Mouse (Mus musculus): ENCODE data around the gene Limch1. TPM values are rescaled to one million over a fixed set of nuclear protein-coding genes. Genes with fewer than 3 reads are reported as not detected.
A peak's percentile ranks its signal among the peaks of the same experiment; 100 is the strongest.

The Limch1 gene
- polyA plus RNA-seq, 1 experiment from 2014 or later = 13.0 TPM

DNA sequence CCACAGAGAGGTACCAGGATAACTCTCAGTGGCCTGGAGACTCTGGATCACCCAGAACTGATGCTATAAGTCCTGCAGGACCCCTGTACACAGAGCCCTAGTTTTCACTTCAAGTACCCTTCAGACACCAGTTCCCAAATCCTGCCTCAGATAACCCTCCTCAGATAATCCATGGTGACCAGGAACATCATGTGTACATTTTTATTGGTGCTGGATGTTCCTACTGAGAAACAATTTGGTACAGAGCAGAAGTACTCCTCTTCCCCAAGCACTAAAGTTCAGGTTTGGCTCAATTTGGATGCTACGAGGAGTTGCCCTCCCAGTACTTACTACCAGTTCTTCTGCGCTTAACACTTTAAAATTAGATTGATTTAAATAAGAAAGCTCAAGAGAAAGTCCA, 348.4 kb downstream of the Limch1 start:
- ATAC-seq (ENCODE audit: insufficient read depth, low FRiP score) = no peak
- H3K4me1 ChIP-seq (ENCODE audit: control insufficient read depth, insufficient read depth, low read length) = peaks cover 2% of the 10 kb centered on the region; the same call in 1 of the 2 replicates
- no peak overlapping the region; the same call in 1 of the 2 replicates for H3K4me3 ChIP-seq (replicated peaks; ENCODE audit: low read length)
- H3K27me3 ChIP-seq (ENCODE audit: control insufficient read depth, insufficient read depth, low read length) = peaks cover 77% of the 10 kb centered on the region
- no peaks in the 10 kb centered on the region for H3K36me3 ChIP-seq (ENCODE audit: control insufficient read depth, insufficient read depth, low read length)
- no peak overlapping the region for H3K4me2 ChIP-seq (ENCODE audit: low read depth, low read length)
- WGBS = 16% methylated on average over 2 of the region's 2 CpGs
- no peaks in the 10 kb centered on the region for H3K9me3 ChIP-seq (replicated peaks; ENCODE audit: control insufficient read depth, low read length)
- H3K9ac ChIP-seq (ENCODE audit: low read length) = no peak overlapping the region
- no peak overlapping the region for H3K27ac ChIP-seq (ENCODE audit: low read length)

DNA sequence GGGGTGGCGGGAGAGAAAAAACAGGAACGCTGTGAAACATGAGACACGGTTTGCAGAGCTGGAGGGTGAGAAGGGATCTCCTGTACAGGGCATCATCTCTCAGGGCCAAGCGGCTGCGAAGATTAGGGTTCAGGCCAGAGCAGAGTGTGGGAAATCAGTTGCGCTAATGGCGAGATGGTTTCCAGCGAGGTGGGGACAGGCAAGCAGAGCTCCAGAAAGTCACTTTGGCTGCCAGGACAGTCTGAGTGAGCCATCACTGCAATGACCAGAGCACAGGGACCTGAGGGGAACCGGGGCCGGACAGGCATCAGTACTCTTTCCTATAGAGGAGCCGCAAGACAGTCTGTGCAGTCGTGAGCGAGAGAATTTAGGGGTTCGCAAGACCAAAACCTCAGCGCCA, 349.5 kb downstream of the Limch1 start:
- ATAC-seq (ENCODE audit: insufficient read depth, low FRiP score) = no peak
- WGBS = 3% methylated on average over 15 of the region's 15 CpGs

DNA sequence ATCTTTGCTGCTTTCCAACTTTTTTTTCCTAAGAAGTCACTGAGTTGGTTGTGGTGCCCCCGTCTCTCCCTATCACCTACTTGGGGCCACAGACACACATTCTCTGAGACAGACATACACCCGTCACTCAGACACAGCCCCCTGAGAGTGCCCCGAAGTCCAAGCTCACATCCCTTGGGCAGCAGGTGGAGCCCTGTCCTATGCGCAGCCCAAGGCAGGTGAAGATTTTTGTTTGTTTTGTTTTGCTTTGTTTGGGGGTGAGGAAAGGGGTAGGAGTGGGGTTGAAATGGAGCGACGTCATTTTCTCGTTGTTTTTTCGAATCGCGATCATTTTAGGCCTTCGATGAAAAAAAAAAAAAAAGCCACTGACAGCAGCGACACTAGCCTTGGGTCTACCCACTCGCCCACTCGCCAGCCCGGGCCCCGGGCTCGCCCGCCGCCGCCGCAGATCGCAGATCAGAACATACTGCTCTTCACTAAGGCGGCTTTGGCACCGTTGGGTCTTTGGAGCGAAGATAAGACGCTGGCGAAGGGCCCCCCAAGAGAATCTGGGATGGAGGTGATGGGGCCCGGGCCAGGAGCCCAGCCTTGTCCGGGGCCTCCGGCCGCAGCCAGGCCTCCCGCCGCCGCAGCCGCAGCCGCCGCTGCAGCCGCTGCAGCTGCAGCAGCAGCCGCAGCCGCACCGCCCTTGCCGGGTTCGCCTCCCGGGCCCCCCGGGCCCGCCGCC, 350.2 kb downstream of the Limch1 start:
- H3K9me3 ChIP-seq (replicated peaks; ENCODE audit: control insufficient read depth, low read length) = no peaks in the 10 kb centered on the region
- H3K4me3 ChIP-seq (replicated peaks; ENCODE audit: low read length) = peak overlapping the region; percentile 39
- under 1% methylated on average over 47 of the region's 47 CpGs for WGBS
- no peaks in the 10 kb centered on the region for H3K36me3 ChIP-seq (ENCODE audit: control insufficient read depth, insufficient read depth, low read length)
- peak overlapping the region; percentile 35 for H3K9ac ChIP-seq (ENCODE audit: low read length)
- peak overlapping the region; percentile 46 for H3K4me2 ChIP-seq (ENCODE audit: low read depth, low read length)
- H3K4me1 ChIP-seq (ENCODE audit: control insufficient read depth, insufficient read depth, low read length) = peaks cover 2% of the 10 kb centered on the region; the same call in 1 of the 2 replicates
- H3K27ac ChIP-seq (ENCODE audit: low read length) = peak overlapping the region; percentile 46; the same call in 1 of the 2 replicates
- no peak for ATAC-seq (ENCODE audit: insufficient read depth, low FRiP score)
- peaks cover 84% of the 10 kb centered on the region for H3K27me3 ChIP-seq (ENCODE audit: control insufficient read depth, insufficient read depth, low read length)

More for the DNA sequence above, 349.5 kb downstream of the Limch1 start:
- H3K4me1 ChIP-seq (ENCODE audit: control insufficient read depth, insufficient read depth, low read length) = peaks cover 2% of the 10 kb centered on the region; the same call in 1 of the 2 replicates
- no peak overlapping the region for H3K9ac ChIP-seq (ENCODE audit: low read length)
- no peaks in the 10 kb centered on the region for H3K36me3 ChIP-seq (ENCODE audit: control insufficient read depth, insufficient read depth, low read length)
- peaks cover 84% of the 10 kb centered on the region for H3K27me3 ChIP-seq (ENCODE audit: control insufficient read depth, insufficient read depth, low read length)
- no peak overlapping the region for H3K4me2 ChIP-seq (ENCODE audit: low read depth, low read length)
- H3K9me3 ChIP-seq (replicated peaks; ENCODE audit: control insufficient read depth, low read length) = no peaks in the 10 kb centered on the region
- H3K4me3 ChIP-seq (replicated peaks; ENCODE audit: low read length) = peak overlapping the region; percentile 9; the same call in 1 of the 2 replicates
- peak overlapping the region; percentile 26; the same call in 1 of the 2 replicates for H3K27ac ChIP-seq (ENCODE audit: low read length)

DNA sequence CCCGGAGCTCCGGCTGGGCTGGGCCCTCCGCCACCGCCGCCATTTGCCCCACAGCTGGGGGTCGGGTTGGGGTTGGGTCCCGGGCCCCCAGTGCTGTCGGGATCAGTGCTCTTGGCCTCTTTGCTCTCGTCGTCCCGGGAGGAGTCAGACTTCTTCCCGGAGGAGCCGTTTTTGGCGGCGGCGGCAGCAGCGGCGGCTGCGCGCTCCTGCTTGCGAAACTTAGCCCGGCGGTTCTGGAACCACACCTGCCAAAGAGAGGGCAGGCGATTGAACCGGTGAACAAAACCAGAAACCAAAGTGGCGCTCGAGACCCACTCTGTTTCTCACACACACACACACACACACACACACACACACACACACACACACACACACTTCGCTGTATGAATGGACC, 350.7 kb downstream of the Limch1 start:
- Histone ChIP-seq H3K27me3 (ENCODE audit: control insufficient read depth, insufficient read depth, low read length) (peaks cover 86% of the 10 kb centered on the region), H3K4me1 (ENCODE audit: control insufficient read depth, insufficient read depth, low read length) (peaks cover 2% of the 10 kb centered on the region; the same call in 1 of the 2 replicates), H3K4me2 (ENCODE audit: low read depth, low read length) (peak overlapping the region; percentile 46), H3K9ac (ENCODE audit: low read length) (peak overlapping the region; percentile 35), H3K4me3 (replicated peaks; ENCODE audit: low read length) (peak overlapping the region; percentile 39), H3K36me3 (ENCODE audit: control insufficient read depth, insufficient read depth, low read length) (no peaks in the 10 kb centered on the region), H3K27ac (ENCODE audit: low read length) (peak overlapping the region; percentile 46; the same call in 1 of the 2 replicates), H3K9me3 (replicated peaks; ENCODE audit: control insufficient read depth, low read length) (no peaks in the 10 kb centered on the region)
- no peak for ATAC-seq (ENCODE audit: insufficient read depth, low FRiP score)
- WGBS = under 1% methylated on average over 28 of the region's 28 CpGs

DNA sequence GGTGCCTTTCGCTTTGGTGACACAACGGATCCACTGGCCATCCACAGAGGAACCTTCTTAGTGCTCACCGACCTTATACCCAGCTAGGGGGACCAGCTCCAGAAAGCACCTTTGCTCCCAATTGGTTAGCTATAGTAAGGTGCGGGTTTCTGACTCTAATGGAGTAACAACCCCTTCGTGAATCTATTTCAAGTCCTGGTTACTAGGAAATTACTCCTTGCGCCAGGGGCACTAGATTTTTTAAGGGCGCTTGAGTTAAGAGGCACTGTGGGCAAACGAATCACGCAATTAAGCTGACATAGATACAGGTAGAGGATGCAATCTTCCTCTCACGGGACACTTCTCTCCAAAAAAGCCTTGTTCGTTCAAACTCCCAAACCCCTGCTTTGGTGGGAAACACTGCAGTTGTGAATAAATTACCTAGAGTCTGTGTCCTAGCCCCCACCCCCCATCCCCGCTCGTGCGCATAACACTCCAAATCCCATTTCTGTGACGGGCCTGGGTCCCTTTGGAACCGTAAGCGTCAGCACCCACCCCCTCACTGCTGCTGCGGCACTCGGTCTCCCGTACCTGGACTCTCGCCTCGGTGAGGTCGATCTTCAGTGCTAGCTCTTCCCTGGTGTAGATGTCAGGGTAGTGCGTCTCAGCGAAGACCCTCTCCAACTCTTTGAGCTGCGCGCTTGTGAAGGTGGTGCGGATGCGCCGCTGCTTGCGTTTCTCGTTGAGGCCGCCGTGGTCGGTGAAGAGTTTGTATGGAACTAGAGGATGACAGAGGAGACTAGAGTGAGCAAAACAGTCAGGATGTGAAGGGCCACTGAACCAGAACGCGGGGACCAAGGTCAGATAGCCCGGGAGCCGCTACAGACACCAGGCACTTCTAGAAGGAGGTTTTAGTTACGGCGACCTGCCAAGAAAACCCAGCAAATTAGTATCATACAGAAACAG, 351.8 kb downstream of the Limch1 start:
- no peak for ATAC-seq (ENCODE audit: insufficient read depth, low FRiP score)
- WGBS = 3% methylated on average over 41 of the region's 41 CpGs
- no peak overlapping the region for H3K9ac ChIP-seq (ENCODE audit: low read length)
- no peak overlapping the region for H3K27ac ChIP-seq (ENCODE audit: low read length)
- H3K27me3 ChIP-seq (ENCODE audit: control insufficient read depth, insufficient read depth, low read length) = peaks cover 85% of the 10 kb centered on the region
- H3K9me3 ChIP-seq (replicated peaks; ENCODE audit: control insufficient read depth, low read length) = no peaks in the 10 kb centered on the region
- H3K4me1 ChIP-seq (ENCODE audit: control insufficient read depth, insufficient read depth, low read length) = peaks cover 2% of the 10 kb centered on the region; the same call in 1 of the 2 replicates
- H3K4me2 ChIP-seq (ENCODE audit: low read depth, low read length) = no peak overlapping the region
- H3K36me3 ChIP-seq (ENCODE audit: control insufficient read depth, insufficient read depth, low read length) = no peaks in the 10 kb centered on the region
- H3K4me3 ChIP-seq (replicated peaks; ENCODE audit: low read length) = peak overlapping the region; percentile 16

DNA sequence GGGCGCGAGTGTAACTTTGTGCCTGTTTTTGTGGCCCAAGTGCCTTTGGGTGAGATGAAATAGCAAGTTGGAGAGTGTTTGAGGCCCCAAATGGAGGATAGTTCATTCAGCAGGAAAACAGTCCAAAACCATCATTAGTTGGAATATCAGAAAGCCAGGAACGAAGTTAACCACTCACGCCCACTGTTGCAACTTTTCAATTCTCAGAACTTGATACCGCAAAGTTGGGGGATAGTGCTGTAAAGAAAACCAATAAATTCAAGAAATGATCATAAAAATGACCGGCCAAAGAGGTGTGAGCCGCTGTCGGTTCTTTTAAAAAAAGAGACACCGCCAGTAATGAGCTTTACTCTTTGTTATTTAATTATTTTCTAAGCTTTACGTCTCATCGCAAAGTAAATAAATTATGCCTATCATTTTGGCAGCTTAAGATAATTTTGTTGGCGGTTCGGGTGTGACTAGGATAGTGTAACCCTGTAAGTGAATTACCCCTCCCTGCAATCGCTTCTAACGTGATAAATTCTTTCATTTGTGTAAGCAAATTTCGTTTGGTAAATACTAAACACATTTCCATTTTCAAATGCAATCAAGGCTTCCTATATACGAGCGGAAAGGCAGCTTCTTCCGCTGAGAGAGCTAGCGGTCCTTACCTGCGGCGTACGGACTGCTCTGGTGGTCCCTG, 352.6 kb downstream of the Limch1 start:
- H3K27me3 ChIP-seq (ENCODE audit: control insufficient read depth, insufficient read depth, low read length) = peaks cover 88% of the 10 kb centered on the region
- H3K27ac ChIP-seq (ENCODE audit: low read length) = 0 out of 2 replicates have a peak overlapping the region, but pooled peaks have one; percentile 21
- no peaks in the 10 kb centered on the region for H3K9me3 ChIP-seq (replicated peaks; ENCODE audit: control insufficient read depth, low read length)
- no peak for ATAC-seq (ENCODE audit: insufficient read depth, low FRiP score)
- H3K4me3 ChIP-seq (replicated peaks; ENCODE audit: low read length) = peak overlapping the region; percentile 16
- no peak overlapping the region for H3K4me2 ChIP-seq (ENCODE audit: low read depth, low read length)
- no peaks in the 10 kb centered on the region for H3K36me3 ChIP-seq (ENCODE audit: control insufficient read depth, insufficient read depth, low read length)
- H3K4me1 ChIP-seq (ENCODE audit: control insufficient read depth, insufficient read depth, low read length) = peaks cover 2% of the 10 kb centered on the region; the same call in 1 of the 2 replicates
- 3% methylated on average over 23 of the region's 23 CpGs for WGBS
- no peak overlapping the region for H3K9ac ChIP-seq (ENCODE audit: low read length)

DNA sequence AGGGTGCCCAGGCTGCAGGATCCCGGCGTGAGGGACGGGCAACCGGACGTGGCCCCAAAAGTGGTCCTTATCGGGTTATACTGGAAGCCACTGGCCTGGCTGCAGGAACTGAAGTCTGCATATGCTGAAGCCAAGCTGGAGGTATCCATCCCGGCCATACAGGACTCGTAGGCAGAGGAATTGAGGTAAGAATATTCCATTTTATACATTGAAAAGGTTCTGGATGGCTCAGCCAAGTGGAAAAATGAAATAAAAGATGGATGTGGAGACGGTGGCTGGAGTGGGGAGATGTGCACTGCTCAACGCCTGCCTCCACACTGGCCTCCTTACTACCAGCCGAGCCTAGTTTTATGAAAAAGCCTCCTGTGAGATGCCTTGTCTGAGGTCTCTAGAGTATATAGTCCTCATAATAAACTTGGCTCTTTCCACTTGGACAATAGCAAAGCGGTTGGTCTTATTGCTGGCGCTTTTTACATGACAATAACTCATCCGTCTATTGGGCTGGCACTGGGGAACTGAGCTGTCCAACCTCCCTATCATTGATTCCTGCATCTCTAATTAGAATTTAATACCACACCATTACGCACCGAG, 353.2 kb downstream of the Limch1 start, which contains the start of gene Phox2b:
Gene Phox2b, minus strand, starts transcription at position 569 of the 591 bp plus-strand sequence.
- Histone ChIP-seq H3K4me2 (ENCODE audit: low read depth, low read length) (no peak within 1 kb of the TSS), H3K27me3 (ENCODE audit: control insufficient read depth, insufficient read depth, low read length) (peaks cover 88% of the 10 kb centered on the region), H3K9me3 (replicated peaks; ENCODE audit: control insufficient read depth, low read length) (no peaks in the 10 kb centered on the region), H3K36me3 (ENCODE audit: control insufficient read depth, insufficient read depth, low read length) (no peaks in the 10 kb centered on the region), H3K27ac (ENCODE audit: low read length) (peak within 1 kb of the TSS; percentile 30), H3K4me3 (replicated peaks; ENCODE audit: low read length) (peak within 1 kb of the TSS; percentile 16), H3K4me1 (ENCODE audit: control insufficient read depth, insufficient read depth, low read length) (peaks cover 2% of the 10 kb centered on the region; the same call in 1 of the 2 replicates), H3K9ac (ENCODE audit: low read length) (no peak within 1 kb of the TSS)
- 2% methylated on average over 16 of the region's 16 CpGs for WGBS
- ATAC-seq (ENCODE audit: insufficient read depth, low FRiP score) = peak; percentile 54; the same call in 1 of the 2 replicates

Data from stomach, embryonic 16.5 days (tissue).